8 mouse cellular contexts compared by ENCODE assay signal in the genomic region with DNA sequence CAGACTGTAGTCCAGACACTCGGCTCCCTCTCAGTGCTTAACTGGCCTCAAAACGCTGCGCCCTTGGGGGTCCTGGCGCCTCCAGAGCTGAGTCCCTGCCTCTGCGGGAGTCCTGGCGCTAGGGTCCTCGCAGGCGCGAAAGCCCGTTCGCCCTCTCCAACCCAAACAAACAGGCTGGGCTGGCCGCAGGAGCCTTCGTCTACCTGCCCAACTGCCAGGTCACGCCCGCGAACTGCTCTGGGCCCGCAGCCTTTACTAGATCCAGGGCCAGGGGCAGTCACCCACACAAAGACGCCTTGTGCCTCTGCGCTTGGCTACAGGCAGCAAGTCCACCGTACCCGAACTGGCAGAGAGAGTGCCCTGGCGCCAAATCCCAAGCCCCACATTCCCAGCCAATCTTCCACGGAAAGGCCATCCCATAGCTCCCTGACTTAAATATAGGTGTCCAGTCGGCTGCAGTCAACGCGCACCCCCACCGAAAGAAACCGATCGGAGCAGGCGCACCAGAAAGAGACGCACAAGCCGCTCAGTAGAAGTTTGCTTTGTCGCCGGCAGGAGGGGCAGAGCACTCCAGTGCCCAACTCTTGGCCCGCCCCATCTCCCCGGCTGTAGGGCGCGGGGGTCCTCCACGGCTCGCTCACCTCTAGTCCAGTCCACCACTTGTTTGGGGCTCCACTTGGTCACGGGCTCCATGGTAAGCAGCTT. TPM values are rescaled to one million over a fixed set of nuclear protein-coding genes. Genes with fewer than 3 reads are reported as not detected.
DNase-seq lines count a peak whose midpoint lies in the region; ATAC-seq and TF ChIP-seq lines count a peak whose summit lies in the region.

No protein-coding gene starts in this region.

- peaks cover 3% of the 10 kb centered on the region; the same call in 1 of the 2 replicates for H3K36me3 ChIP-seq in forebrain, embryonic 10.5 days (replicated peaks)
- no peaks in the 10 kb centered on the region for H3K36me3 ChIP-seq in heart, embryonic 14.5 days (ENCODE audit: control insufficient read depth, insufficient read depth, low read length)
- H3K36me3 ChIP-seq in liver, embryonic 12.5 days: no peaks in the 10 kb centered on the region
- H3K36me3 ChIP-seq in myocyte (ENCODE audit: control insufficient read depth, insufficient read depth): no peaks in the 10 kb centered on the region

- peaks cover 40% of the 10 kb centered on the region for H3K4me1 ChIP-seq in forebrain, embryonic 10.5 days
- peaks cover 9 to 42% of the 10 kb centered on the region in 2 experiments for H3K4me1 ChIP-seq in heart, embryonic 14.5 days (ENCODE audit: control insufficient read depth in 2 of 2, insufficient read depth in 2 of 2, low read length in 2 of 2)
- H3K4me1 ChIP-seq in liver, embryonic 12.5 days: peaks cover 70% of the 10 kb centered on the region

- peak overlapping the region; percentile 87 for H3K9ac ChIP-seq in heart, embryonic 14.5 days (ENCODE audit: low read length)
- peak overlapping the region; percentile 78 for H3K9ac ChIP-seq in liver, embryonic 12.5 days

- peak overlapping the region; percentile 91 for H3K27ac ChIP-seq in forebrain, embryonic 10.5 days
- peak overlapping the region; percentile 80 to 86 for H3K27ac ChIP-seq in heart, embryonic 14.5 days (replicated peaks in 1 of 2; ENCODE audit: control insufficient read depth in 1 of 2, insufficient read depth in 1 of 2, low read depth in 2 of 2, low read length in 2 of 2)
- H3K27ac ChIP-seq in liver, embryonic 12.5 days: peak overlapping the region; percentile 80

- ATAC-seq in heart, embryonic 14.5 days (ENCODE audit: insufficient number of reproducible peaks, insufficient read depth, low FRiP score, low read depth): peak; percentile 84
- peak; percentile 79 for ATAC-seq in liver, embryonic 12.5 days

- WGBS in forebrain, embryonic 10.5 days: 0% methylated on average over 41 of the region's 41 CpGs
- under 1% methylated on average over 41 of the region's 41 CpGs for WGBS in heart, embryonic 14.5 days
- under 1% methylated on average over 41 of the region's 41 CpGs for WGBS in liver, embryonic 12.5 days (ENCODE audit: insufficient replicate concordance)

- no peaks in the 10 kb centered on the region for H3K27me3 ChIP-seq in forebrain, embryonic 10.5 days (ENCODE audit: poor library complexity, severe bottlenecking)
- no peaks in the 10 kb centered on the region for H3K27me3 ChIP-seq in heart, embryonic 14.5 days (ENCODE audit: control insufficient read depth, insufficient read depth, low read length)
- no peaks in the 10 kb centered on the region for H3K27me3 ChIP-seq in liver, embryonic 12.5 days (replicated peaks)
- H3K27me3 ChIP-seq in myocyte (ENCODE audit: control insufficient read depth, insufficient read depth, insufficient read length): no peaks in the 10 kb centered on the region

- peak overlapping the region; percentile 57 for H3ac ChIP-seq in myocyte (ENCODE audit: control insufficient read depth, insufficient read length)

- H3K9me3 ChIP-seq in forebrain, embryonic 10.5 days: no peaks in the 10 kb centered on the region
- H3K9me3 ChIP-seq in heart, embryonic 14.5 days (ENCODE audit: control insufficient read depth, low read length): no peaks in the 10 kb centered on the region
- no peaks in the 10 kb centered on the region for H3K9me3 ChIP-seq in liver, embryonic 12.5 days (replicated peaks)

- peak; percentile 84 for DNase-seq in CD4-positive, CD25-positive, alpha-beta regulatory T cell, adult 2 months (ENCODE audit: low read depth, low spot score)
- peak; percentile 63 for DNase-seq in c-Kit-positive CD71-negative TER-119-negative erythroid progenitor cells, embryonic 14.5 days (ENCODE audit: low read depth)
- DNase-seq in forebrain, embryonic 10.5 days (ENCODE audit: extremely low spot score, low spot score): peak; percentile 83
- peak; percentile 88 for DNase-seq in kidney, postnatal 10 days
- peak; percentile 68 to 82 for DNase-seq in spleen, postnatal 4 days (ENCODE audit: low spot score in 2 of 2)

- H3K4me3 ChIP-seq in forebrain, embryonic 10.5 days: peak overlapping the region; percentile 77
- peak overlapping the region; percentile 82 to 91 for H3K4me3 ChIP-seq in heart, embryonic 14.5 days (ENCODE audit: control insufficient read depth in 1 of 2, insufficient read depth in 1 of 2, low read depth in 1 of 2, low read length in 2 of 2)
- H3K4me3 ChIP-seq in liver, embryonic 12.5 days: peak overlapping the region; percentile 76
- peak overlapping the region; percentile 91 for H3K4me3 ChIP-seq in myocyte

- peak; percentile 41 for TF ChIP-seq POLR2A in myocyte (IDR thresholded peaks at IDR 0.05; ENCODE audit: insufficient read length, low read depth)

- peak overlapping the region; percentile 92 for H3K4me2 ChIP-seq in heart, embryonic 14.5 days (ENCODE audit: low read length)
- peak overlapping the region; percentile 98 for H3K4me2 ChIP-seq in liver, embryonic 12.5 days
- peak overlapping the region; percentile 87 for H3K4me2 ChIP-seq in myocyte (ENCODE audit: low read depth)

- H3K79me2 ChIP-seq in myocyte (ENCODE audit: control insufficient read depth, insufficient read depth): peaks cover 51% of the 10 kb centered on the region

TF ChIP-seq in myocyte, 11 proteins besides CTCF, POLR2A, EP300 and RAD21:
- TF ChIP-seq MYOG (IDR thresholded peaks at IDR 0.05; ENCODE audit: control insufficient read depth in 1 of 3, insufficient read depth in 1 of 3, insufficient read length in 2 of 3, low read depth in 2 of 3) (no peak), TCF3 (IDR thresholded peaks at IDR 0.05; ENCODE audit: insufficient read length, low read depth) (no peak), POLR2AphosphoS2 (IDR thresholded peaks at IDR 0.05; ENCODE audit: insufficient read length, low read depth) (peak; percentile 52)

RNA-seq across cellular contexts. Expression of gene Cnksr3, which starts 0.9 kb away (rescaled TPM):
- polyA plus RNA-seq in forebrain, embryonic 10.5 days (2016; fragmentation: Nextera tagmentation; extraction: Ambion mirVana): 9.3 and 9.5 TPM in 2 replicates
- polyA plus RNA-seq in heart, embryonic 14.5 days (2014; fragmentation: Nextera tagmentation; extraction: Ambion mirVana): 6.4 and 6.5 TPM in 2 replicates
- polyA plus RNA-seq in liver, embryonic 12.5 days (2016; fragmentation: Nextera tagmentation; extraction: Ambion mirVana): 4.8 and 5.3 TPM in 2 replicates
- polyA plus RNA-seq in myocyte (2012; fragmentation: generic; extraction: Trizol): 11.4 TPM

Comparison
In these comparisons a context has a peak if more than half of its experiments do, and no peak if none do; other contexts are left out.
1. Peak in every context shown above with its lines: DNase-seq, ATAC-seq, H3K4me3 ChIP-seq and H3K27ac ChIP-seq.